Mouse (Mus musculus) forebrain, postnatal 0 days (tissue): ENCODE measurements at regions not wholly inside any gene's neighbourhood (a gene's known extent, or its start where the extent isn't known, plus 50 kb on each side); places are given as distances from the start of the nearest gene placed in this dataset.

Experiments used
- ATAC-seq: fragments of 200-750 bp; cut with Nextera tagmentation; 2 replicates; pipeline ENCODE4 v1.8.0; 2017; ENCODE audit warnings: mild to moderate bottlenecking, moderate library complexity
- DNase-seq: peaks from one replicate; pipeline ENCODE4 v3.0.0-alpha.2; 2015
- H3K27ac ChIP-seq: fragments of 300-500 bp; sonication (generic); 2 replicates; pipeline ENCODE4 v1.5.1; 2014; ENCODE audit warnings: low read depth, mild to moderate bottlenecking, antibody characterized with exemption, low read length, moderate library complexity, mixed read lengths
- H3K27me3 ChIP-seq: fragments of 300-500 bp; sonication (generic); 2 replicates; pipeline ENCODE4 v1.6.1; 2014; ENCODE audit warnings: mild to moderate bottlenecking, low read length, mixed read lengths; ENCODE audit not compliant: insufficient read depth
- H3K36me3 ChIP-seq: fragments of 300-500 bp; sonication (generic); 2 replicates; pipeline ENCODE4 v1.6.1; 2014; ENCODE audit warnings: mild to moderate bottlenecking, moderate library complexity; ENCODE audit not compliant: insufficient read depth
- H3K4me1 ChIP-seq: fragments of 300-500 bp; sonication (generic); 2 replicates; pipeline ENCODE4 v1.6.1; 2014; ENCODE audit warnings: antibody characterized with exemption; ENCODE audit not compliant: insufficient read depth
- H3K4me2 ChIP-seq: fragments of 300-500 bp; sonication (generic); 2 replicates; pipeline ENCODE4 v1.6.1; 2014; ENCODE audit warnings: low read depth, mild to moderate bottlenecking, moderate library complexity
- H3K4me3 ChIP-seq: fragments of 300-500 bp; sonication (generic); 2 replicates; pipeline ENCODE4 v1.5.1; 2014; ENCODE audit warnings: low read depth, low read length, mixed read lengths
- H3K9ac ChIP-seq: fragments of 300-500 bp; sonication (generic); 2 replicates; pipeline ENCODE4 v1.6.1; 2014; ENCODE audit warnings: mild to moderate bottlenecking
- H3K9me3 ChIP-seq: fragments of 300-500 bp; sonication (generic); 2 replicates; pipeline ENCODE4 v1.6.1; 2016; ENCODE audit warnings: low read length
- CTCF ChIP-seq: sonication (generic); IDR thresholded peaks from 2 replicates; pipeline ENCODE4 v1.5.1; 2016; ENCODE audit warnings: antibody characterized with exemption, control low read depth, low read depth
- WGBS: fragments of 180-500 bp; shearing (Covaris S2); extraction: QIAGEN DNeasy Blood & Tissue Kit; methylation state at CpG from one replicate; pipeline ENCODE4 v1.1.7; 2014; 5-methylcytosine and 5-hydroxymethylcytosine counted together

GRCm38 (mm10) chr1:35072811-35073210, 223.0 kb downstream of the Plekhb2 start:
- Histone ChIP-seq H3K9ac (no peak overlapping the region), H3K36me3 (no peaks in the 10 kb centered on the region), H3K9me3 (no peaks in the 10 kb centered on the region), H3K27ac (no peak overlapping the region), H3K27me3 (no peaks in the 10 kb centered on the region), H3K4me1 (no peaks in the 10 kb centered on the region), H3K4me3 (no peak overlapping the region), H3K4me2 (no peak overlapping the region)
- ATAC-seq = no peak
- TF ChIP-seq CTCF = no peak
- WGBS = 93% methylated on average over 1 of the region's 1 CpGs
- peak; percentile 6 for DNase-seq

GRCm38 (mm10) chr1:35094873-35095272, 245.1 kb downstream of the Plekhb2 start:
- Histone ChIP-seq H3K27me3 (no peaks in the 10 kb centered on the region), H3K27ac (no peak overlapping the region), H3K9ac (no peak overlapping the region), H3K4me3 (no peak overlapping the region), H3K4me2 (no peak overlapping the region), H3K9me3 (no peaks in the 10 kb centered on the region), H3K4me1 (no peaks in the 10 kb centered on the region), H3K36me3 (no peaks in the 10 kb centered on the region)
- ATAC-seq (no peak), DNase-seq (no peak)
- 47% methylated on average over 1 of the region's 1 CpGs for WGBS
- no peak for TF ChIP-seq CTCF

GRCm38 (mm10) chr1:35095785-35096184, 246.0 kb downstream of the Plekhb2 start:
- Histone ChIP-seq H3K4me2 (no peak overlapping the region), H3K36me3 (no peaks in the 10 kb centered on the region), H3K9me3 (no peaks in the 10 kb centered on the region), H3K27ac (no peak overlapping the region), H3K27me3 (no peaks in the 10 kb centered on the region), H3K4me3 (no peak overlapping the region), H3K9ac (no peak overlapping the region), H3K4me1 (no peaks in the 10 kb centered on the region)
- no peak for TF ChIP-seq CTCF
- ATAC-seq (no peak), DNase-seq (no peak)
- 41% methylated on average over 2 of the region's 2 CpGs for WGBS

GRCm38 (mm10) chr1:35106665-35107064, 256.9 kb downstream of the Plekhb2 start:
- Histone ChIP-seq H3K9ac (no peak overlapping the region), H3K4me3 (no peak overlapping the region), H3K27me3 (no peaks in the 10 kb centered on the region), H3K36me3 (no peaks in the 10 kb centered on the region), H3K9me3 (no peaks in the 10 kb centered on the region), H3K4me2 (no peak overlapping the region), H3K4me1 (no peaks in the 10 kb centered on the region), H3K27ac (no peak overlapping the region)
- WGBS = 79% methylated on average over 1 of the region's 1 CpGs
- peak; percentile 55 for ATAC-seq
- TF ChIP-seq CTCF = no peak
- no peak for DNase-seq

- no peak for TF ChIP-seq CTCF
- Histone ChIP-seq H3K4me2 (no peak overlapping the region), H3K27me3 (no peaks in the 10 kb centered on the region), H3K27ac (no peak overlapping the region), H3K9me3 (no peaks in the 10 kb centered on the region), H3K36me3 (no peaks in the 10 kb centered on the region), H3K4me1 (no peaks in the 10 kb centered on the region), H3K4me3 (no peak overlapping the region), H3K9ac (no peak overlapping the region)
- no peak for ATAC-seq
- no peak for DNase-seq
- 63% methylated on average over 1 of the region's 1 CpGs for WGBS
These were observed 260.0 kb downstream of the Plekhb2 start for GRCm38 (mm10) chr1:35109801-35110200.

- H3K4me2 ChIP-seq = no peak overlapping the region
- no peak for ATAC-seq
- H3K9me3 ChIP-seq = no peaks in the 10 kb centered on the region
- H3K27ac ChIP-seq = no peak overlapping the region
- no peaks in the 10 kb centered on the region for H3K27me3 ChIP-seq
- no peak overlapping the region for H3K9ac ChIP-seq
- no peak for TF ChIP-seq CTCF
- no peaks in the 10 kb centered on the region for H3K36me3 ChIP-seq
- H3K4me1 ChIP-seq = no peaks in the 10 kb centered on the region
- no peak for DNase-seq
- no peak overlapping the region for H3K4me3 ChIP-seq
These were observed 265.7 kb downstream of the Plekhb2 start for GRCm38 (mm10) chr1:35115521-35115920.

GRCm38 (mm10) chr1:35137907-35138306, 288.1 kb downstream of the Plekhb2 start:
- Histone ChIP-seq H3K27ac (no peak overlapping the region), H3K9ac (no peak overlapping the region), H3K27me3 (no peaks in the 10 kb centered on the region), H3K9me3 (no peaks in the 10 kb centered on the region), H3K36me3 (no peaks in the 10 kb centered on the region), H3K4me1 (no peaks in the 10 kb centered on the region), H3K4me2 (no peak overlapping the region), H3K4me3 (no peak overlapping the region)
- 66% methylated on average over 3 of the region's 3 CpGs for WGBS
- DNase-seq = peak; percentile 58
- peak; percentile 85 for ATAC-seq
- no peak for TF ChIP-seq CTCF

GRCm38 (mm10) chr1:35149036-35149435, 299.3 kb downstream of the Plekhb2 start:
- H3K36me3 ChIP-seq = no peaks in the 10 kb centered on the region

More at GRCm38 (mm10) chr1:35149036-35149435, 299.3 kb downstream of the Plekhb2 start:
- H3K9me3 ChIP-seq = no peaks in the 10 kb centered on the region
- DNase-seq = no peak
- no peaks in the 10 kb centered on the region for H3K4me1 ChIP-seq
- H3K27ac ChIP-seq = no peak overlapping the region
- no peak overlapping the region for H3K9ac ChIP-seq
- no peak for ATAC-seq
- TF ChIP-seq CTCF = no peak
- H3K27me3 ChIP-seq = no peaks in the 10 kb centered on the region
- H3K4me3 ChIP-seq = no peak overlapping the region
- H3K4me2 ChIP-seq = no peak overlapping the region
